Mouse (Mus musculus) forebrain, embryonic 11.5 days (tissue): ENCODE measurements at regions not wholly inside any gene's neighbourhood (a gene's known extent, or its start where the extent isn't known, plus 50 kb on each side); places are given as distances from the start of the nearest gene placed in this dataset.
"Not testable (repeated sequence)": the region's sequence is repeated elsewhere in the genome, so short reads cannot be mapped to it uniquely, and the experiment has no call there.

Source experiments
- ATAC-seq: fragments of 200-750 bp; cut with Nextera tagmentation; replicated peaks from 2 replicates; pipeline ENCODE4 v1.8.0; 2017; ENCODE audit warnings: moderate TSS enrichment; ENCODE audit not compliant: low FRiP score
- DNase-seq: peaks from one replicate; pipeline ENCODE4 v3.0.0-alpha.2; 2017; ENCODE audit warnings: low spot score
- H3K27ac ChIP-seq: fragments of 300-500 bp; sonication (generic); 2 replicates; pipeline ENCODE4 v1.5.1; 2014; ENCODE audit warnings: low read depth, low read length
- H3K27me3 ChIP-seq: fragments of 300-500 bp; sonication (generic); 2 replicates; pipeline ENCODE4 v1.6.1; 2014; ENCODE audit warnings: mild to moderate bottlenecking, low read length, mixed read lengths; ENCODE audit not compliant: control insufficient read depth, insufficient read depth
- H3K36me3 ChIP-seq: fragments of 300-500 bp; sonication (generic); 2 replicates; pipeline ENCODE4 v1.6.1; 2014; ENCODE audit warnings: mild to moderate bottlenecking, low read length, moderate library complexity, mixed read lengths; ENCODE audit not compliant: control insufficient read depth, insufficient read depth
- H3K4me1 ChIP-seq: fragments of 300-500 bp; sonication (generic); replicated peaks from 2 replicates; pipeline ENCODE4 v1.6.1; 2014; ENCODE audit warnings: low read length, mixed read lengths; ENCODE audit not compliant: control insufficient read depth, insufficient read depth
- H3K4me2 ChIP-seq: fragments of 300-500 bp; sonication (generic); 2 replicates; pipeline ENCODE4 v1.6.1; 2014; ENCODE audit warnings: low read depth, mild to moderate bottlenecking, low read length, moderate library complexity, mixed read lengths; ENCODE audit not compliant: severe bottlenecking
- H3K4me3 ChIP-seq: fragments of 300-500 bp; sonication (generic); 2 replicates; pipeline ENCODE4 v1.5.1; 2014; ENCODE audit warnings: low read depth, low read length
- H3K9ac ChIP-seq: fragments of 300-500 bp; sonication (generic); 2 replicates; pipeline ENCODE4 v1.6.1; 2014; ENCODE audit warnings: low read length
- H3K9me3 ChIP-seq: fragments of 300-500 bp; sonication (generic); 2 replicates; pipeline ENCODE4 v1.6.1; 2016; ENCODE audit warnings: low read length, mixed read lengths; ENCODE audit not compliant: control insufficient read depth
- WGBS: fragments of 180-500 bp; shearing (Covaris S2); extraction: QIAGEN DNeasy Blood & Tissue Kit; methylation state at CpG from one replicate; pipeline ENCODE4 v1.1.7; 2014; 5-methylcytosine and 5-hydroxymethylcytosine counted together

- Histone ChIP-seq H3K9ac (no peak overlapping the region), H3K4me1 (peaks cover 5% of the 10 kb centered on the region; the same call in 1 of the 2 replicates), H3K9me3 (no peaks in the 10 kb centered on the region), H3K36me3 (no peaks in the 10 kb centered on the region), H3K27me3 (no peaks in the 10 kb centered on the region), H3K27ac (no peak overlapping the region), H3K4me3 (no peak overlapping the region), H3K4me2 (no peak overlapping the region)
- no peak for DNase-seq
- 78% methylated on average over 7 of the region's 7 CpGs for WGBS
- ATAC-seq, result no peak
These were observed 121.7 kb upstream of the Haao start for GRCm38 (mm10) chr17:83969407-83969826.

- H3K27ac ChIP-seq, H3K4me1 ChIP-seq, H3K9ac ChIP-seq, H3K4me2 ChIP-seq, ATAC-seq, H3K4me3 ChIP-seq, H3K36me3 ChIP-seq, H3K27me3 ChIP-seq, H3K9me3 ChIP-seq, DNase-seq: not testable (repeated sequence)
- WGBS, result 94% methylated on average over 3 of the region's 3 CpGs
These were observed 120.4 kb upstream of the Haao start for GRCm38 (mm10) chr17:83968124-83968523.

- H3K4me1 ChIP-seq, result peaks cover 7% of the 10 kb centered on the region; the same call in 1 of the 2 replicates
- H3K4me3 ChIP-seq, result no peak overlapping the region
- DNase-seq (no peak), ATAC-seq (no peak)
- WGBS, result 87% methylated on average over 6 of the region's 6 CpGs
- H3K9ac ChIP-seq, result no peak overlapping the region
- no peaks in the 10 kb centered on the region for H3K27me3 ChIP-seq
- H3K36me3 ChIP-seq, result no peaks in the 10 kb centered on the region
- no peak overlapping the region for H3K4me2 ChIP-seq
- H3K27ac ChIP-seq, result no peak overlapping the region
- H3K9me3 ChIP-seq, result no peaks in the 10 kb centered on the region
These were observed 119.2 kb upstream of the Haao start for GRCm38 (mm10) chr17:83967007-83967406.

GRCm38 (mm10) chr17:83964454-83965211, 116.9 kb upstream of the Haao start:
- 0 out of 2 replicates have a peak overlapping the region, but pooled peaks have one; percentile 34 for H3K27ac ChIP-seq
- ATAC-seq (peak; percentile 53), DNase-seq (no peak)
- H3K9me3 ChIP-seq, result no peaks in the 10 kb centered on the region
- H3K9ac ChIP-seq, result no peak overlapping the region
- H3K27me3 ChIP-seq, result no peaks in the 10 kb centered on the region
- 37% methylated on average over 13 of the region's 13 CpGs for WGBS
- peaks cover 7% of the 10 kb centered on the region; the same call in 1 of the 2 replicates for H3K4me1 ChIP-seq
- no peak overlapping the region for H3K4me3 ChIP-seq
- H3K36me3 ChIP-seq, result no peaks in the 10 kb centered on the region
- no peak overlapping the region for H3K4me2 ChIP-seq

- WGBS, result 70% methylated on average over 8 of the region's 8 CpGs
- no peak for ATAC-seq
- Histone ChIP-seq H3K4me2 (no peak overlapping the region), H3K9me3 (no peaks in the 10 kb centered on the region), H3K9ac (no peak overlapping the region), H3K27ac (no peak overlapping the region), H3K27me3 (no peaks in the 10 kb centered on the region), H3K36me3 (no peaks in the 10 kb centered on the region), H3K4me3 (no peak overlapping the region), H3K4me1 (peaks cover 7% of the 10 kb centered on the region; the same call in 1 of the 2 replicates)
- DNase-seq, result no peak
These were observed 115.8 kb upstream of the Haao start for GRCm38 (mm10) chr17:83963561-83963960.

GRCm38 (mm10) chr17:83962841-83963240, 115.1 kb upstream of the Haao start:
- ATAC-seq, result no peak
- no peak overlapping the region for H3K27ac ChIP-seq

GRCm38 (mm10) chr17:83962126-83962525, 114.4 kb upstream of the Haao start:
- H3K27me3 ChIP-seq, result no peaks in the 10 kb centered on the region
- H3K9ac ChIP-seq, result no peak overlapping the region; the same call in 1 of the 2 replicates

More at GRCm38 (mm10) chr17:83962841-83963240, 115.1 kb upstream of the Haao start:
- no peak overlapping the region for H3K4me3 ChIP-seq
- DNase-seq, result no peak
- H3K36me3 ChIP-seq, result no peaks in the 10 kb centered on the region
- H3K4me2 ChIP-seq, result no peak overlapping the region
- H3K9me3 ChIP-seq, result no peaks in the 10 kb centered on the region
- H3K27me3 ChIP-seq, result no peaks in the 10 kb centered on the region
- H3K9ac ChIP-seq, result no peak overlapping the region
- WGBS, result 36% methylated on average over 4 of the region's 4 CpGs
- peaks cover 7% of the 10 kb centered on the region; the same call in 1 of the 2 replicates for H3K4me1 ChIP-seq

GRCm38 (mm10) chr17:83960821-83961220, 113.1 kb upstream of the Haao start:
- H3K27ac ChIP-seq, result no peak overlapping the region
- peaks cover 10% of the 10 kb centered on the region; the same call in 1 of the 2 replicates for H3K4me1 ChIP-seq
- H3K9me3 ChIP-seq, result no peaks in the 10 kb centered on the region
- H3K4me3 ChIP-seq, result no peak overlapping the region
- H3K27me3 ChIP-seq, result no peaks in the 10 kb centered on the region
- H3K4me2 ChIP-seq, result no peak overlapping the region
- WGBS, result 82% methylated on average over 7 of the region's 7 CpGs
- H3K36me3 ChIP-seq, result no peaks in the 10 kb centered on the region
- no peak for ATAC-seq
- no peak for DNase-seq
- no peak overlapping the region for H3K9ac ChIP-seq

More at GRCm38 (mm10) chr17:83962126-83962525, 114.4 kb upstream of the Haao start:
- Histone ChIP-seq H3K36me3 (no peaks in the 10 kb centered on the region), H3K9me3 (no peaks in the 10 kb centered on the region), H3K4me1 (peaks cover 7% of the 10 kb centered on the region; the same call in 1 of the 2 replicates), H3K4me3 (no peak overlapping the region), H3K27ac (no peak overlapping the region), H3K4me2 (no peak overlapping the region)
- WGBS, result 89% methylated on average over 6 of the region's 6 CpGs
- no peak for DNase-seq
- ATAC-seq, result no peak

- H3K36me3 ChIP-seq, result no peaks in the 10 kb centered on the region
- no peak overlapping the region for H3K4me2 ChIP-seq
- H3K9me3 ChIP-seq, result no peaks in the 10 kb centered on the region
- no peaks in the 10 kb centered on the region for H3K27me3 ChIP-seq
- no peak overlapping the region for H3K27ac ChIP-seq
- no peak for ATAC-seq
- no peak overlapping the region for H3K9ac ChIP-seq
- H3K4me3 ChIP-seq, result no peak overlapping the region
- peaks cover 12% of the 10 kb centered on the region; the same call in 1 of the 2 replicates for H3K4me1 ChIP-seq
- no peak for DNase-seq
- 63% methylated on average over 3 of the region's 3 CpGs for WGBS
These were observed 112.4 kb upstream of the Haao start for GRCm38 (mm10) chr17:83960158-83960557.
